Mouse (Mus musculus) kidney, adult 2 months (tissue): ENCODE data around the gene Ubl7.

Source experiments
- CTCF ChIP-seq: fragments of 200-500 bp; conservative IDR thresholded peaks from 2 replicates; pipeline ENCODE4 v1.5.1; 2011; ENCODE audit warnings: low read depth, mild to moderate bottlenecking, control low read depth, low read length, moderate library complexity, mixed read lengths; ENCODE audit not compliant: insufficient read depth, insufficient read length
- POLR2A ChIP-seq: fragments of 200-500 bp; IDR thresholded peaks from one replicate; pipeline ENCODE4 v1.6.1; 2011; ENCODE audit warnings: low read depth, low read length, control low read depth

GRCm38 (mm10) chr9:57972141-57972591, 61.4 kb downstream of the Ubl7 start:
- TF ChIP-seq CTCF, result no peak
- no peak for TF ChIP-seq POLR2A
